Mouse (Mus musculus): ENCODE measurements around the gene Shbg.

Gene Shbg

GRCm38 (mm10) chr11:69617805-69618204 is at the start of gene Shbg:
Gene Shbg (minus strand): TSS chr11:69617905.
- no peak for DNase-seq (ENCODE audit: inconsistent ontology term)

GRCm38 (mm10) chr11:69666665-69667005 is 48.9 kb upstream of the Shbg start:
- no peak for DNase-seq (ENCODE audit: inconsistent ontology term)

GRCm38 (mm10) chr11:69665961-69666664 is 48.4 kb upstream of the Shbg start, which contains the start of gene Cd68:
Gene Cd68 (minus strand): TSS chr11:69666153.
- DNase-seq (ENCODE audit: inconsistent ontology term) = no peak

GRCm38 (mm10) chr11:69665457-69665960 is 47.8 kb upstream of the Shbg start:
- DNase-seq (ENCODE audit: inconsistent ontology term) = no peak

GRCm38 (mm10) chr11:69664841-69665240 is 47.1 kb upstream of the Shbg start:
- no peak for DNase-seq (ENCODE audit: inconsistent ontology term)

- DNase-seq (ENCODE audit: inconsistent ontology term) = peak; percentile 81
Measured at GRCm38 (mm10) chr11:69663795-69664194, 46.1 kb upstream of the Shbg start.

- DNase-seq (ENCODE audit: inconsistent ontology term) = no peak
Measured at GRCm38 (mm10) chr11:69662967-69663671, 45.4 kb upstream of the Shbg start.

GRCm38 (mm10) chr11:69662213-69662966 is 44.7 kb upstream of the Shbg start, which contains the start of gene Mpdu1:
Gene Mpdu1 (minus strand): TSS chr11:69662642.
- peak; percentile 98 for DNase-seq (ENCODE audit: inconsistent ontology term)

- DNase-seq (ENCODE audit: inconsistent ontology term) = no peak
Measured at GRCm38 (mm10) chr11:69661221-69661881, 43.6 kb upstream of the Shbg start.

- DNase-seq (ENCODE audit: inconsistent ontology term) = no peak
Measured at GRCm38 (mm10) chr11:69657462-69657881, 39.8 kb upstream of the Shbg start.

GRCm38 (mm10) chr11:69656617-69657461 is 39.1 kb upstream of the Shbg start:
- no peak for DNase-seq (ENCODE audit: inconsistent ontology term)

- DNase-seq (ENCODE audit: inconsistent ontology term) = no peak
Measured at GRCm38 (mm10) chr11:69656065-69656455, 38.4 kb upstream of the Shbg start.

- peak; percentile 60 for DNase-seq (ENCODE audit: inconsistent ontology term)
Measured at GRCm38 (mm10) chr11:69655264-69656064, 37.8 kb upstream of the Shbg start, which contains the start of gene Sox15. Gene Sox15 (plus strand): TSS chr11:69655314.

- DNase-seq (ENCODE audit: inconsistent ontology term) = no peak
Measured at GRCm38 (mm10) chr11:69654760-69655159, 37.1 kb upstream of the Shbg start.

GRCm38 (mm10) chr11:69653399-69653798 is 35.7 kb upstream of the Shbg start:
- no peak for DNase-seq (ENCODE audit: inconsistent ontology term)

- no peak for DNase-seq (ENCODE audit: inconsistent ontology term)
Measured at GRCm38 (mm10) chr11:69645860-69646259, 28.2 kb upstream of the Shbg start.

- no peak for DNase-seq (ENCODE audit: inconsistent ontology term)
Measured at GRCm38 (mm10) chr11:69635471-69635870, 17.8 kb upstream of the Shbg start.

- no peak for DNase-seq (ENCODE audit: inconsistent ontology term)
Measured at GRCm38 (mm10) chr11:69633128-69633866, 15.6 kb upstream of the Shbg start.

Data from Muller cell, postnatal 12 days (primary cell).